Mouse (Mus musculus) MEL (cell line): ENCODE results near the gene Camkv. TPM values are rescaled to one million over a fixed set of nuclear protein-coding genes. Genes with fewer than 3 reads are reported as not detected.

ENCODE experiments used
- DNase-seq: peaks from one replicate; pipeline ENCODE4 v3.0.0; 2011; ENCODE audit warnings: low read depth, low spot score
- H3K27ac ChIP-seq: 2 replicates; pipeline ENCODE4 v1.5.1; 2012; ENCODE audit warnings: low read depth, mild to moderate bottlenecking, control low read depth, low read length, moderate library complexity; ENCODE audit not compliant: control insufficient read depth
- H3K27me3 ChIP-seq, 2 experiments: fragments of 150-350 bp in 1 of 2; sonication (generic) in 1 of 2; 2 replicates each; pipeline ENCODE4 v1.6.1; 2012; ENCODE audit warnings: low read length in 2 of 2, mild to moderate bottlenecking in 2 of 2, improper control_type of control experiment in 1 of 2, moderate library complexity in 1 of 2; ENCODE audit not compliant: insufficient read depth in 2 of 2, control insufficient read depth in 1 of 2
- H3K36me3 ChIP-seq, 2 experiments: 2 replicates each; pipeline ENCODE4 v1.6.1; 2012 to 2014; ENCODE audit warnings: low read length in 2 of 2, improper control_type of control experiment in 1 of 2, inconsistent platforms in 1 of 2, mild to moderate bottlenecking in 1 of 2; ENCODE audit not compliant: insufficient read depth in 2 of 2, control insufficient read depth in 1 of 2
- H3K4me1 ChIP-seq, 2 experiments: fragments of 150-350 bp in 1 of 2; sonication (generic) in 1 of 2; 2 replicates each; pipeline ENCODE4 v1.6.1; 2012; ENCODE audit warnings: low read length in 2 of 2, improper control_type of control experiment in 1 of 2, mild to moderate bottlenecking in 1 of 2; ENCODE audit not compliant: insufficient read depth in 2 of 2, control insufficient read depth in 1 of 2
- H3K4me3 ChIP-seq, 2 experiments: fragments of 150-350 bp in 1 of 2; sonication (generic) in 1 of 2; 2 replicates each; pipeline ENCODE4 v1.5.1; 2012; ENCODE audit warnings: low read depth in 2 of 2, low read length in 2 of 2, mild to moderate bottlenecking in 2 of 2, moderate library complexity in 2 of 2, control low read depth in 1 of 2, improper control_type of control experiment in 1 of 2; ENCODE audit not compliant: control insufficient read depth in 1 of 2, insufficient read depth in 1 of 2
- H3K79me2 ChIP-seq: 2 replicates; pipeline ENCODE4 v1.6.1; 2012; ENCODE audit warnings: mild to moderate bottlenecking, low read length, moderate library complexity; ENCODE audit not compliant: control insufficient read depth, poor library complexity, insufficient read depth
- H3K9ac ChIP-seq: 2 replicates; pipeline ENCODE4 v1.6.1; 2012; ENCODE audit warnings: low read depth, mild to moderate bottlenecking, control low read depth, low read length, moderate library complexity; ENCODE audit not compliant: control insufficient read depth, poor library complexity, severe bottlenecking
- H3K9me3 ChIP-seq: fragments of 150-350 bp; sonication (generic); replicated peaks from 2 replicates; pipeline ENCODE4 v1.6.1; 2012; ENCODE audit warnings: mild to moderate bottlenecking, low read length, improper control_type of control experiment, moderate library complexity; ENCODE audit not compliant: insufficient read depth
- BHLHE40 ChIP-seq: IDR thresholded peaks from 2 replicates; pipeline ENCODE4 v1.6.1; 2012; ENCODE audit warnings: low read depth, mild to moderate bottlenecking, inconsistent platforms, low read length, improper control_type of control experiment, borderline replicate concordance
- CHD1 ChIP-seq: IDR thresholded peaks from 2 replicates; pipeline ENCODE4 v1.6.1; 2012; ENCODE audit warnings: low read depth, mild to moderate bottlenecking, inconsistent platforms, low read length, improper control_type of control experiment
- CHD2 ChIP-seq: IDR thresholded peaks from 2 replicates; pipeline ENCODE4 v1.6.1; 2011; ENCODE audit warnings: low read length, improper control_type of control experiment
- CTCF ChIP-seq, 3 experiments: IDR thresholded peaks in 2 of 3; conservative IDR thresholded peaks in 1 of 3; 2 replicates each; pipeline ENCODE4 v1.5.1; 2011 to 2012; ENCODE audit warnings: low read length in 3 of 3, low read depth in 2 of 3, mild to moderate bottlenecking in 2 of 3, improper control_type of control experiment in 1 of 3, inconsistent platforms in 1 of 3, mixed read lengths in 1 of 3, moderate library complexity in 1 of 3; ENCODE audit not compliant: control insufficient read depth in 1 of 3, insufficient read depth in 1 of 3, poor library complexity in 1 of 3, severe bottlenecking in 1 of 3
- ELF1 ChIP-seq: IDR thresholded peaks from 2 replicates; pipeline ENCODE4 v1.6.1; 2014; ENCODE audit warnings: low read depth, mild to moderate bottlenecking, inconsistent platforms, low read length, improper control_type of control experiment, moderate library complexity
- EP300 ChIP-seq, 2 experiments: IDR thresholded peaks; 2 replicates each; pipeline ENCODE4 v1.6.1; 2011; ENCODE audit warnings: improper control_type of control experiment in 2 of 2, low read length in 2 of 2, low read depth in 1 of 2, mild to moderate bottlenecking in 1 of 2
- ETS1 ChIP-seq: IDR thresholded peaks from 2 replicates; pipeline ENCODE4 v1.6.1; 2012; ENCODE audit warnings: low read depth, mild to moderate bottlenecking, inconsistent platforms, low read length, improper control_type of control experiment, moderate library complexity
- GATA1 ChIP-seq: IDR thresholded peaks from 2 replicates; pipeline ENCODE4 v1.6.1; 2011; ENCODE audit warnings: low read depth, low read length, improper control_type of control experiment
- HCFC1 ChIP-seq: IDR thresholded peaks from 2 replicates; pipeline ENCODE4 v1.6.1; 2012; ENCODE audit warnings: low read depth, mild to moderate bottlenecking, inconsistent platforms, low read length, improper control_type of control experiment, moderate library complexity
- JUND ChIP-seq: IDR thresholded peaks from 2 replicates; pipeline ENCODE4 v1.6.1; 2011; ENCODE audit warnings: low read depth, mild to moderate bottlenecking, improper control_type of control experiment, low read length
- MAX ChIP-seq: IDR thresholded peaks from 2 replicates; pipeline ENCODE4 v1.6.1; 2011; ENCODE audit warnings: low read length, improper control_type of control experiment
- MAZ ChIP-seq: IDR thresholded peaks from 2 replicates; pipeline ENCODE4 v1.6.1; 2012; ENCODE audit warnings: low read depth, mild to moderate bottlenecking, inconsistent platforms, low read length, improper control_type of control experiment
- MEF2A ChIP-seq: IDR thresholded peaks from 2 replicates; pipeline ENCODE4 v1.6.1; 2014; ENCODE audit warnings: low read depth, mild to moderate bottlenecking, inconsistent platforms, low read length, improper control_type of control experiment; ENCODE audit not compliant: poor library complexity, insufficient replicate concordance, severe bottlenecking; ENCODE audit errors: extremely low read depth
- MXI1 ChIP-seq: IDR thresholded peaks from 2 replicates; pipeline ENCODE4 v1.6.1; 2011; ENCODE audit warnings: mild to moderate bottlenecking, low read depth, low read length, improper control_type of control experiment
- MYB ChIP-seq: IDR thresholded peaks from 2 replicates; pipeline ENCODE4 v1.6.1; 2011; ENCODE audit warnings: mild to moderate bottlenecking, low read depth, low read length, improper control_type of control experiment
- MYC ChIP-seq: IDR thresholded peaks from 2 replicates; pipeline ENCODE4 v1.6.1; 2011; ENCODE audit warnings: low read depth, mild to moderate bottlenecking, low read length, improper control_type of control experiment, moderate library complexity
- NELFE ChIP-seq: IDR thresholded peaks from 2 replicates; pipeline ENCODE4 v1.6.1; 2011; ENCODE audit warnings: low read depth, low read length, improper control_type of control experiment
- POLR2A ChIP-seq, 2 experiments: IDR thresholded peaks; 2 replicates each; pipeline ENCODE4 v1.6.1; 2011 to 2012; ENCODE audit warnings: low read length in 2 of 2, mild to moderate bottlenecking in 2 of 2, control low read depth in 1 of 2, improper control_type of control experiment in 1 of 2, low read depth in 1 of 2, moderate library complexity in 1 of 2; ENCODE audit not compliant: control insufficient read depth in 1 of 2, insufficient read depth in 1 of 2, poor library complexity in 1 of 2
- POLR2AphosphoS2 ChIP-seq: IDR thresholded peaks from 2 replicates; pipeline ENCODE4 v1.6.1; 2011; ENCODE audit warnings: low read length, improper control_type of control experiment
- POLR2AphosphoS5 ChIP-seq: IDR thresholded peaks from 2 replicates; pipeline ENCODE4 v1.6.1; 2012; ENCODE audit warnings: low read depth, borderline replicate concordance, mild to moderate bottlenecking, inconsistent platforms, low read length, moderate library complexity, mixed read lengths
- RCOR1 ChIP-seq: IDR thresholded peaks from 2 replicates; pipeline ENCODE4 v1.6.1; 2012; ENCODE audit warnings: low read depth, mild to moderate bottlenecking, inconsistent platforms, low read length, improper control_type of control experiment
- SIN3A ChIP-seq: IDR thresholded peaks from 2 replicates; pipeline ENCODE4 v1.6.1; 2012; ENCODE audit warnings: low read length, improper control_type of control experiment, inconsistent platforms
- TAL1 ChIP-seq: IDR thresholded peaks from 2 replicates; pipeline ENCODE4 v1.6.1; 2012; ENCODE audit warnings: mild to moderate bottlenecking, inconsistent platforms, low read length, moderate library complexity, mixed read lengths
- TBP ChIP-seq: IDR thresholded peaks from 2 replicates; pipeline ENCODE4 v1.8.0; 2011; ENCODE audit warnings: low read depth, low read length, improper control_type of control experiment
- TCF12 ChIP-seq: IDR thresholded peaks from 2 replicates; pipeline ENCODE4 v1.6.1; 2014; ENCODE audit warnings: low read depth, mild to moderate bottlenecking, inconsistent platforms, low read length, improper control_type of control experiment, moderate library complexity
- UBTF ChIP-seq: IDR thresholded peaks from 2 replicates; pipeline ENCODE4 v1.6.1; 2012; ENCODE audit warnings: low read depth, mild to moderate bottlenecking, inconsistent platforms, low read length, improper control_type of control experiment, moderate library complexity, borderline replicate concordance; ENCODE audit not compliant: insufficient read depth
- ZMIZ1 ChIP-seq: IDR thresholded peaks from 2 replicates; pipeline ENCODE4 v1.6.1; 2012; ENCODE audit warnings: low read depth, mild to moderate bottlenecking, inconsistent platforms, low read length, improper control_type of control experiment, moderate library complexity
- ZNF384 ChIP-seq: IDR thresholded peaks from 2 replicates; pipeline ENCODE4 v1.6.1; 2012; ENCODE audit warnings: low read depth, mild to moderate bottlenecking, inconsistent platforms, low read length, improper control_type of control experiment
- polyA plus RNA-seq, 2 experiments: library from polyadenylated mRNA; stranded (reverse) in 1 of 2; unstranded in 1 of 2; fragments of >175 nt in 1 of 2; fragments of >200 nt in 1 of 2; gene quantifications; 2 replicates each; pipeline versions ENCODE4 v1.2.1 to v1.2.4; 2012; ENCODE audit warnings: low replicate concordance in 2 of 2, low read depth in 1 of 2; ENCODE audit not compliant: insufficient read length in 2 of 2, insufficient read depth in 1 of 2, missing spikeins in 1 of 2
- total RNA-seq: library from RNA; depleted of rRNA; stranded (reverse); fragments of 300-350 nt; gene quantifications from 2 replicates; pipeline ENCODE4 v1.2.3, GENCODE M21; 2012

Camkv gene
- total and polyA plus RNA-seq, 3 experiments = 0.08 to 0.14 TPM; not detected in 1

GRCm38 (mm10) chr9:107974491-107975171 lies 39.2 kb downstream of the Camkv start (continued):
- TF ChIP-seq MYC (no peak), TCF12 (peak; percentile 83), POLR2AphosphoS2 (no peak), BHLHE40 (no peak), MEF2A (peak; percentile 99), ETS1 (peak; percentile 89), GATA1 (peak; percentile 86)
- TF ChIP-seq, all 39 proteins: peak for 9

- Histone ChIP-seq H3K4me1 (peaks cover 31 to 77% of the 10 kb centered on the region in 2 experiments), H3K9ac (peak within 1 kb of the TSS; percentile 65), H3K36me3 (peaks cover 0 to 53% of the 10 kb centered on the region in 2 experiments; a peak in 3 of 4 replicates), H3K79me2 (peaks cover 21% of the 10 kb centered on the region), H3K4me3 (peak within 1 kb of the TSS; percentile 71), H3K27ac (peak within 1 kb of the TSS; percentile 100), H3K9me3 (no peaks in the 10 kb centered on the region), H3K27me3 (no peaks in the 10 kb centered on the region)
- TF ChIP-seq POLR2A (IDR thresholded peaks at IDR 0.05; ENCODE audit: control insufficient read depth in 1 of 2, insufficient read depth in 1 of 2, low read depth in 1 of 2, low read length in 2 of 2, poor library complexity in 1 of 2) (peak; percentile 24 to 52; a peak in 1 of 4 replicates), HCFC1 (no peak; the same call in 1 of the 2 replicates), MEF2A (no peak), RCOR1 (peak; percentile 83), SIN3A (peak; percentile 97), MAZ (peak; percentile 75), MYC (0 out of 2 replicates have a peak, but pooled peaks have one; percentile 39), BHLHE40 (peak; percentile 67; the same call in 1 of the 2 replicates), GATA1 (peak; percentile 97), ETS1 (peak; percentile 100), ZMIZ1 (peak; percentile 59; the same call in 1 of the 2 replicates), UBTF (no peak), POLR2AphosphoS2 (no peak), NELFE (no peak; the same call in 1 of the 2 replicates), TAL1 (peak; percentile 96), POLR2AphosphoS5 (no peak), EP300 (IDR thresholded peaks at IDR 0.05; ENCODE audit: low read depth in 1 of 2, low read length in 2 of 2) (peak; percentile 91 to 94), MXI1 (peak; percentile 81), TCF12 (peak; percentile 95), JUND (peak; percentile 79; the same call in 1 of the 2 replicates), CTCF (IDR thresholded peaks at IDR 0.05 in 2 of 3, conservative IDR thresholded peaks at IDR 0.05 in 1 of 3; ENCODE audit: control insufficient read depth in 1 of 3, insufficient read depth in 1 of 3, low read depth in 2 of 3, low read length in 3 of 3, poor library complexity in 1 of 3, severe bottlenecking in 1 of 3) (no peak), CHD2 (peak; percentile 10; the same call in 1 of the 2 replicates), MYB (peak; percentile 64; the same call in 1 of the 2 replicates), ELF1 (peak; percentile 65), CHD1 (no peak), ZNF384 (peak; percentile 32; the same call in 1 of the 2 replicates), TBP (peak; percentile 48; the same call in 1 of the 2 replicates), MAX (peak; percentile 7; the same call in 1 of the 2 replicates)
- peak; percentile 97 for DNase-seq
Measured at GRCm38 (mm10) chr9:107975399-107976386, 40.2 kb downstream of the Camkv start, which contains the start of gene Uba7. Gene Uba7 (plus strand): TSS chr9:107975505.
